Mouse (Mus musculus) cerebellum, adult 9-11 months (tissue): ENCODE measurements around the gene Zfp36l3.
"Not testable (repeated sequence)": the region's sequence is repeated elsewhere in the genome, so short reads cannot be mapped to it uniquely, and the experiment has no call there.

Experiments
- DNase-seq: peaks from one replicate; pipeline ENCODE4 v3.0.0; 2022

The Zfp36l3 gene

DNA sequence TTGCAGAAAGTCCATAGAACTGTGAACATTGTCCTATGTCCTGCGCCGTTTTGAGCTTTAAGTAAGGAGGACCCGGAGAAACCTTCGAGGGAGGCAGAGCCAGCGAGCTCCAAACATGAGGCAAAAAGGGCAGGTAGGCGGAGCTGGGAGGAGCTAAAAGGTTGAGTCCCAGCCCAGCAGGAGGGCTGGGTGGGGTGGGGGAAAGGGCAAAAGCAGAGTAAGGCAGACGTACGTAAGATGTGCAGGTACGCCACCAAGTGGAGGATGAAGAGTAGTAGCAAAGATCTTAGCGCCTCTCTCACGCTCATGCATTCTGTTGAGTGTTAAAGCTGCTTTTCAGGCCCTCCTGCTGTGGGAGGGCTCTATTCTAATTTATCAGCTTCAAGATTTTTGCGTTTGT lies at the start of gene Zfp36l3:
Gene Zfp36l3 (minus strand): TSS at position 119 of the 400 bp plus-strand sequence.
- no peak for DNase-seq

DNA sequence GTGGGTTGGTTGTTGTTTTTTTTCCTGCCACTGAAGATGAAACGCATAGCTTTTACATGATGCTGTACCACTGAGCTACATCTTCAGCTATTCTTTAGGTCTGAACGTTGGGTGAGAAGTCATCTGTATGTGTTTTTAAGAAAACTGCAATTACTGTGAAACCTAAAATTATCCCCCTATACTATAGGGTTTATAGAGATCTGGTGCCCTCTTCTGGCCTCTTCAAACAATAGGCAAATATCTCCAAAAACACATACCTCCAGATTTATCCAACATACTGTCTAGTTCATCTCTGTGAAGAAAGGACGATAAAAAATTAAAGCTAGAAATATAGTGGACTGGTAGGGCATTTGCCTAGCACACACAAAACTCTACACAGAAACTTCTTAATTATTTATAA lies 22.9 kb upstream of the Zfp36l3 start:
- no peak for DNase-seq

DNA sequence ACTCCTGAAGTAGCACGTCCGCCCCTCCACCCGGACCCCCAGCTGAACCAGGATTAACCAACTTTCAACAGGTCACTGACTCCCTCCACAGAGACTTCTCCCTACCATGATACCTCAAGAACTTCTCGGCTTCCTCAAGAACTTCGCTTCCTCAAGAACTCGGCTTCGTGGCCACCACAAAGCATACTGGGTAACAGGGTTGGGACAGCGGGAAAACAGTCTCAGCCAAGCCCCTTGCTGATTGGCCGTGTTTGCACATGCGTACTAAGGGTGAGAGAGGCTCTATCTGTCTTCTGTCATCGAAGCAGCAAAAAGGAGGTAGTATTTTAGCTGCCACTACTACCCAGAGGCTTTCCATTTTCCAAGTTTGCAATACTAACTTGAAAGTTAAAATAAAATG lies 21.3 kb upstream of the Zfp36l3 start, which contains the start of gene Xlr:
Gene Xlr (minus strand): TSS at position 188 of the 400 bp plus-strand sequence.
- not testable (repeated sequence) for DNase-seq

DNA sequence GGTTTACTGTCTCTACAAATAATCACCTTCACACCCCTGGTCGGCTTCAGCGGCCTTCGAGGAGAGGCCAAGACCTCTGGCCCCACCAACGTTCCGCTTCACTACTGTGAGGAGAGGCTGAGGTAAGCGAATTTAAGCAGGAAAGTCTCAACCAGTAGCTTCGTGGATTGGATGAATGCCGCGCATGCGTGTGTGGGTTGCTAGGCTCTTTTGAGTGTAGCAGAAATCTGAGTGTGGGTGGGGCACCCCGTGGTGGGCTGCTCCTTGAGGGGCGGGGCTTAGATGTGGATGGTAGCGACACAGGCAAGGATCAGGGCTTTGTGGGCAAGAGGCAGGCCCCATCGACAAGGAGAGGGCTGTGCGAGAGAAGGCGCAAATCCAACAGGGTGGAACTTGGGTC lies 18.5 kb downstream of the Zfp36l3 start, which contains the start of gene 1700013H16Rik:
Gene 1700013H16Rik (minus strand): TSS at position 96 of the 400 bp plus-strand sequence.
- no peak for DNase-seq

DNA sequence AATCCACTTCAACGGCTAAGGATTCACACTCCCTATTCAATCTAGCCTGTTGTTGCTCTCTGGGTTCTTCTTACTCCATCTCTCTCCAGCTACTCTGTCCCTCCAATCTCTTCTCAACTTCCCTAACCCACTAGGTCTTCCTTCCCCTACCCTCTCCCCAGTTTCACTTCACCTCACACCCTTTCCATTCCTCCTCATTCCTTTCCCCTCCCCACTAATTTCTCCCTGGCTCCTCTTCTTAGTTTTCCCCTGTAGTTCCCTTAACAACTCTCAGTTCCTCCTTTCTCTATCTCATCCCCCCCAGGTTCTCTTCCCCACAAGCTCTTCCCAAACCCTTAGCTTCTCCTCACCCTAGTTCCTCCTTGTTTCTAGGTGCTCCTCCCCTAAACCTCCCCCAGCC lies 23.3 kb downstream of the Zfp36l3 start:
- DNase-seq = no peak

DNA sequence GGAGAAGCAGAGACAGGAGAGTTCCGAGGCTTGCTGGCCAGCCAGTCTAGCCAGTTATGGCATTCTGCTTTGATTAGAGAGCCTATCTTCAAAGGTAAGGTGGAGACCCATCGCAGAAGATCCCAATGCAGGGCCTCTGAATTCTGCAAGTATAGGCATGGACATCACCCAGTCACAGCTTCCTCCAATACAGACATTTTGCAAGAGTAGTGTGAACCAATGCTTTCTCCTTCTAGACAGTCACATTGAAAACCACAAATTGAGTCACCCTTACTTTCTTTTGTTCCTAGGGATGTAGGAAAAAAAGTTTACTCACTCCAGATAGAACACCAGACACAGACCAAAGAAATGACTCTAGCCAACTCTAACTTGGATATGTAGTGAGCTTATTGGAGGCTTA lies 47.2 kb downstream of the Zfp36l3 start:
- no peak for DNase-seq

DNA sequence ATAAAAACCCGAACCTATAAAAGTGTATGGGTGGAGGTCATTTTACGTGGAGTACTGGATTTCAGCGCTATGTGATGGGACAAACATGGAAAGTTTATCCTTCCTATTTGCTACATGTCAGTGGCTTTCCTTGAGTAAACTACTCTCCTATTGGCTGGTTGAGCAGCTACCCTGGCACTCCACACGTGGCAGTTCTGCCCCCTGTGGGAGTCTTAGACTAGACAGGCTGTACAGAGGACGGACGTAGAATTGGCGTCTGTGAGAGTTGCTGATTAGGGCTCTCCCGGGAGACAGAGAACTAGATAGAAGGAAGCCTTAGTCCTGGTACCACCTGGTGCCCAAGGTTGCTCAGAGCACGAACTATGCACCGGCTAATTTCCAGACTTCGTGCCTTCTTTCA lies 51.6 kb downstream of the Zfp36l3 start, which contains the start of gene 4930502E18Rik:
Gene 4930502E18Rik (plus strand): TSS at position 231 of the 400 bp plus-strand sequence.
- DNase-seq = no peak
